Mouse (Mus musculus) stomach, embryonic 14.5 days (tissue): ENCODE measurements at regions not wholly inside any gene's neighbourhood (a gene's known extent, or its start where the extent isn't known, plus 50 kb on each side); places are given as distances from the start of the nearest gene placed in this dataset.

ENCODE experiments used
- ATAC-seq: fragments of 200-750 bp; cut with Nextera tagmentation; 2 replicates; pipeline ENCODE4 v1.8.0; 2017; ENCODE audit warnings: low read depth, moderate TSS enrichment; ENCODE audit not compliant: insufficient number of reproducible peaks, insufficient read depth, low FRiP score
- H3K27ac ChIP-seq: fragments of 300-500 bp; sonication (generic); 2 replicates; pipeline ENCODE4 v1.5.1; 2014; ENCODE audit warnings: mild to moderate bottlenecking, low read length, moderate library complexity, mixed read lengths
- H3K27me3 ChIP-seq: fragments of 300-500 bp; sonication (generic); 2 replicates; pipeline ENCODE4 v1.6.1; 2014; ENCODE audit warnings: low read length, control low read depth, mixed read lengths; ENCODE audit not compliant: control insufficient read depth, insufficient read depth
- H3K36me3 ChIP-seq: fragments of 300-500 bp; sonication (generic); 2 replicates; pipeline ENCODE4 v1.6.1; 2014; ENCODE audit warnings: mild to moderate bottlenecking, control low read depth, low read length, moderate library complexity, mixed read lengths; ENCODE audit not compliant: control insufficient read depth, insufficient read depth
- H3K4me1 ChIP-seq: fragments of 300-500 bp; sonication (generic); 2 replicates; pipeline ENCODE4 v1.6.1; 2014; ENCODE audit warnings: low read length, control low read depth, mixed read lengths; ENCODE audit not compliant: control insufficient read depth, insufficient read depth
- H3K4me2 ChIP-seq: fragments of 300-500 bp; sonication (generic); replicated peaks from 2 replicates; pipeline ENCODE4 v1.6.1; 2014; ENCODE audit warnings: low read depth, low read length, control low read depth
- H3K4me3 ChIP-seq: fragments of 300-500 bp; sonication (generic); 2 replicates; pipeline ENCODE4 v1.5.1; 2014; ENCODE audit warnings: low read depth, low read length, control low read depth
- H3K9ac ChIP-seq: fragments of 300-500 bp; sonication (generic); replicated peaks from 2 replicates; pipeline ENCODE4 v1.6.1; 2014; ENCODE audit warnings: low read depth, mild to moderate bottlenecking, control low read depth, low read length, moderate library complexity, mixed read lengths
- H3K9me3 ChIP-seq: fragments of 300-500 bp; sonication (generic); 2 replicates; pipeline ENCODE4 v1.6.1; 2016; ENCODE audit warnings: low read depth, low read length, control low read depth; ENCODE audit not compliant: control insufficient read depth
- WGBS: fragments of 180-500 bp; shearing (Covaris S2); extraction: QIAGEN DNeasy Blood & Tissue Kit; methylation state at CpG from one replicate; pipeline ENCODE4 v1.1.7; 2014; 5-methylcytosine and 5-hydroxymethylcytosine counted together

DNA sequence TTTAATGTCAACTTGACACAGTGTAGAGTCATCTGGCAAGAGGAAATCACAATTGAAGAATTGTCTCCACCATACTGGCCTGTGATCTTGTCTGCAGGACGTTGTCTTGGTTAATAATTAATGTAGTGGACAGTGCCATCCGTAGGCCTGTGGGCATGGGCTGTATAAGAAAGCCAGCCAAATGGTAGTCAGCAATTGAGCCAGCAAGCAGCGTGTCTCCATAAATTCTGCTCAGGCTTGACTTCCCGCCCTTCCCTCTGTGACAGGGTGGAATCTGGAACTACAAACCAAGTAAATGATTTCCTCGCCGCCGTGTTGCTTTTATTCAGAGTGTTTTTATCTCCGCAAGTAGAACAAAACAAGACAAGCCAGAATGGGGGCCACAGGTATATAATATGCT is 184.5 kb upstream of the Plekha5 start:
- Histone ChIP-seq H3K27me3 (no peaks in the 10 kb centered on the region), H3K4me1 (no peaks in the 10 kb centered on the region), H3K4me2 (no peak overlapping the region), H3K27ac (no peak overlapping the region), H3K9ac (no peak overlapping the region), H3K9me3 (no peaks in the 10 kb centered on the region), H3K4me3 (no peak overlapping the region), H3K36me3 (no peaks in the 10 kb centered on the region)
- ATAC-seq = no peak
- 74% methylated on average over 8 of the region's 8 CpGs for WGBS

DNA sequence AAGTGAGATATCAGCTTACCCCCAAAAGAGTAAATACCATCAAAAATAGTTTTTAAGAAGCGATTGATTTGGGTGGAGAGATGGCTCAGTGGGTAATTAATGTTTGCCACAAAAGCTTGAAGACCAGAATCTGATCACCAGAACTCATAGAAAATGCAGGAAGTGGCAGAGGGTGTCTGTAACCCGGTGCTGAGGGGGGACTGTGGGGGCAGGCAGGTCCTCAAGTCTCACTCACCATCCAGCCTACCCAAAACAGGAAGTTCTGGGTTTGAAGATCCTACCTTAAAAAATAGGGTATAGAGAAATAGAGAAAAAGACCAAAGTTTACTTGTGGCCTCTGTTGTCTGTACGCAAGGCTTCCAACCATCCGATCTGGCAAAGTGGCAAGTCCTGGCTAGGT is 190.3 kb upstream of the Plcz1 start:
- H3K36me3 ChIP-seq = no peaks in the 10 kb centered on the region
- WGBS = 88% methylated on average over 4 of the region's 4 CpGs
- no peaks in the 10 kb centered on the region for H3K9me3 ChIP-seq

DNA sequence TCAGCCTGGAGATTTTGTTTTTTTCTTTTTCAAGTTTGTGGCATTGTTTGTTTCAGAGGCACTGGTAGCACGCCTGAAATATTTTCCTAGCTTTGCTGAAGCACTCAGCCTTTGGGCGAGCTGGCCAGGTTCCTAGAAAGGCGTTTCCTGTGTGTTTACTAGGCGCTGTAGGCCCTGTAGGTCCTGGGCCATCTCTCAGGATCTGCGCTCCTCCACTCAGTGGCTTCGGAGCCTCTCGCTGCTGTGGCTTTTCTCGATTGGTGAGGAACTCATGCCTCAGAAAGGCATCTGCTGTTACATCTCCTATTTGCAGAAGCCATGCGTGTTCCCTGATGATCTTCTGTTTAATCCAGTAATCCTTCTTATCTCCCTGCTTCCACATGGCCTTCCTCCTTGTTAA is 188.0 kb upstream of the Plcz1 start:
- no peaks in the 10 kb centered on the region for H3K27me3 ChIP-seq
- ATAC-seq = no peak
- no peaks in the 10 kb centered on the region for H3K36me3 ChIP-seq
- no peak overlapping the region for H3K27ac ChIP-seq
- H3K4me3 ChIP-seq = no peak overlapping the region
- no peak overlapping the region for H3K9ac ChIP-seq
- no peaks in the 10 kb centered on the region for H3K4me1 ChIP-seq
- no peaks in the 10 kb centered on the region for H3K9me3 ChIP-seq
- WGBS = 51% methylated on average over 9 of the region's 9 CpGs
- no peak overlapping the region for H3K4me2 ChIP-seq

More for the DNA sequence above, 190.3 kb upstream of the Plcz1 start:
- H3K27me3 ChIP-seq = no peaks in the 10 kb centered on the region
- no peaks in the 10 kb centered on the region for H3K4me1 ChIP-seq
- H3K4me3 ChIP-seq = no peak overlapping the region
- no peak for ATAC-seq
- no peak overlapping the region for H3K9ac ChIP-seq
- H3K27ac ChIP-seq = no peak overlapping the region
- no peak overlapping the region for H3K4me2 ChIP-seq

DNA sequence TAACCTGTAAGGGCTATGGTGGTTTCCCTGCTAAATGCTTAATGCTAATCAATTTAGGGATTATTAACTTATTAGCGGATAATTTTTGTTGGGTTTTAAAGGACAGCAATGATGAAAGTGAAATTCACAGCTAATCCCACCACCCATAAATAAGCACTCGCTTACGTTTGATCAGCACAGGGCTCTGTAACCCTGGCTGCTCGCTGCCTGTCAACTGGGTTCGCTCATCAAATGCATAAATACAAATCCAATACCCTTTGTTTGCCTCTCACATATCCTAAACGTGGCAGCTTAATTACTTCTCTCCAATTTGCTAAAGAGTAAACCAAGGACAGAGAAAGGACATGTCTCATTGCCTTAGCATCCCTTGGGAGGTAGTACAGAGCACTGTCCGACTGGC is 187.5 kb upstream of the Plcz1 start:
- Histone ChIP-seq H3K4me3 (no peak overlapping the region), H3K4me1 (no peaks in the 10 kb centered on the region), H3K9ac (no peak overlapping the region), H3K27ac (no peak overlapping the region), H3K9me3 (no peaks in the 10 kb centered on the region), H3K36me3 (no peaks in the 10 kb centered on the region), H3K27me3 (no peaks in the 10 kb centered on the region), H3K4me2 (no peak overlapping the region)
- 71% methylated on average over 7 of the region's 7 CpGs for WGBS
- ATAC-seq = no peak

DNA sequence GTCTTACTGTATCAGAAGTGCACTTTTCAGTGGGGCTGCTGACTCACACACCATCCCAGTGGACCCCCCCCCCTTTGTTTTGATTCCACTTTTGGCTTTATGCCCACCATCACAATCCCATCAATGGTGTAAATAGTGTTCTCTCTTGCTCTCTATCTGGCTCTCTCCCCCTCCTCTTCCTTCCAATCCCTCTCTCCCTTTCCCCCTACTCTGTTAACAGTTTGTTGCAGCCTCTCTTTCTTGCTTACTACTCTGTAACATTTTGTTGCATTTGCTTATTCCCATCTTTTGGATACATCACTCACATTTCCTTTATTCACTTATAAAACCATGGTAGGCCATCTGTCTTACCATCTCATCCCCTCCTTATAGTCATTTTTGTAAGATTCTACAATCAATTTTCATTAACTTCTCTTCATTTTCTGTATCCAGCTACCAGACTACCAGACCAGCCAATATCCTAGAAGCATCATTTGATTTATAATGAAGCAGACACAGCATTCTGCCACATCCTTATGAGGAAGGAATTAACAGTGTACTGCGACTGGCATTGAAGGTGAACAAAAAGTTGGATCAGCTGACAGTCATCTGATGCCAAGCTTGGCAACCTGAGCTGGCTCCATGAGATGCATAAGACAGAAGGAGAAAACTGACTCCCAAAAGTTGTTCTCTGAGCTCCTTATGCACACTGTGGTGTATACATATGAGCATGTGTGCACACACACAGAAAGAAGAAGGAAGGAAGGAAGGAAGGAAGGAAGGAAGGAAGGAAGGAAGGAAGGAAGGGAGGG is 181.5 kb upstream of the Plcz1 start:
- H3K4me2 ChIP-seq = no peak overlapping the region
- H3K9me3 ChIP-seq = no peaks in the 10 kb centered on the region
- ATAC-seq = no peak
- H3K27ac ChIP-seq = no peak overlapping the region
- no peaks in the 10 kb centered on the region for H3K36me3 ChIP-seq
- 69% methylated on average over 1 of the region's 1 CpGs for WGBS
- H3K4me1 ChIP-seq = no peaks in the 10 kb centered on the region
- no peak overlapping the region for H3K9ac ChIP-seq
- no peaks in the 10 kb centered on the region for H3K27me3 ChIP-seq
- no peak overlapping the region for H3K4me3 ChIP-seq

DNA sequence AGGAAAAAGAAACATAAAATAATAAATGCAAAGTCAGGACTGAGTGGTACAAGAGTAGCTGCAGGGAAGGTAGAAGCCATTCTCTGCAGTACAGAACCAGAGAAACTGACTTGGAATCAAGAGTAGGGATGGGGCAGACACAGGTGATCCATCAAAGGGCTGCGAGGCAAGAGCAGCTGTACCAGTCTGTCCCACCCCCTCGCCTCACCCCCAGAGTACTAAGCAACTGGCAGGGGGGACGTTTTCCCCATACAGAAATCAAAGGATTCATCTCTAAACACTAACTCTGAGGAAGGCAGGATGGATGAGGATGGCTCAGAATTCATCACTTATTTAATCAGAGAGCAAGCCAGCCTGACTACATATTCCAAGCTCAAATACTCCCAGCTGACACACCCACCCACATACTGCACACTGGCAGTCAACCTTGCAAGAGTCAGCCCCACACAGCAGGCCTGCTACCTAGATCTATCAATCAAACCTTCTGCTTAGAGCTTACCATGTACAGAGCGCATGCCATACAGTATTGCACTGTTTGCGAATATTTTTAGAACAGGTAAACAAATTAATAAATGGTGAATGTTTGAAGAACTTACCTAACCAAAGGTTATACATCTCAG is 180.5 kb upstream of the Plcz1 start:
- no peaks in the 10 kb centered on the region for H3K9me3 ChIP-seq
- H3K36me3 ChIP-seq = no peaks in the 10 kb centered on the region
- ATAC-seq = 0 out of 2 replicates have a peak, but pooled peaks have one; percentile 23
- WGBS = 44% methylated on average over 5 of the region's 5 CpGs
- H3K4me2 ChIP-seq = no peak overlapping the region
- no peaks in the 10 kb centered on the region for H3K4me1 ChIP-seq
- no peak overlapping the region for H3K4me3 ChIP-seq
- no peaks in the 10 kb centered on the region for H3K27me3 ChIP-seq
- H3K9ac ChIP-seq = no peak overlapping the region
- H3K27ac ChIP-seq = no peak overlapping the region

DNA sequence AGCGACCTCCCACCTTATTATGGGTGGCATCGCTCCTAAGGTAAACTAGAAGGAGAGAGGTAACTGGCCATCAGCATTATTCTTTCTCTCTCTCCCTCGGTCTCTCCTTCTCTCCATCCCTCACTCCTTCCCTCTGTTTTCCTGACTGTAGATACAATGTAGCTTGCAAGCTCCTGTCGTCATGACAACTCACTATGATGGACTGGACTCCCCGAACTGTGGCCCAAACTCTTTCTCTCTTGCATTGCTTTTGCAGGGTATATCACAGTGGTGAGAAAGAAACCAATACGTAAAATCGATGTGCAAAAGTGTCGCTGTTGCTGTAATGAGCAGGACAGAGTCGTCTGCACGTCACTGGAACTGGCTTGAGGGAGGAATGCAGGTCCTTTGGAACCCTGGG is 177.5 kb upstream of the Plcz1 start:
- Histone ChIP-seq H3K36me3 (no peaks in the 10 kb centered on the region), H3K4me1 (no peaks in the 10 kb centered on the region), H3K4me3 (no peak overlapping the region), H3K27ac (no peak overlapping the region), H3K9ac (no peak overlapping the region), H3K9me3 (no peaks in the 10 kb centered on the region), H3K27me3 (no peaks in the 10 kb centered on the region), H3K4me2 (no peak overlapping the region)
- 85% methylated on average over 10 of the region's 10 CpGs for WGBS
- ATAC-seq = no peak

DNA sequence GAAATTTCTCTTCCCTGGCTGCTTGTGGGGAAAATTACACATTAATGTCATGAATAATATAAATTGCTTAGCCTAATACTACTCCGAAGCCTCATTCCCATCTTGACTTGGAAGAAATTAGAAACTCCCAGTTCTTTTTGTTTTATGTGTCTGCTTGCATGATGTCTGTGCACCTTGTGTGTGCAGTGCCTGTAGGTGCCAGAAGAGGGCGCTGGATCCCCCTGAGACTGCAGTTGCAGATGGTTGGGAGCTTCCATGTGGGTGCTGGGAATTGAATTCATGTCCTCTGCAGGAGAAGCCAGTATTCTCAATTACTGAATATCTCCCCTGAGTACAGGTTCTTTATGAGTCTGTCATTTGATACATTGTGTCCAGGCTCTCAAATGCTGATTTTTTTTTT is 171.1 kb upstream of the Plcz1 start:
- Histone ChIP-seq H3K36me3 (no peaks in the 10 kb centered on the region), H3K4me2 (no peak overlapping the region), H3K9me3 (no peaks in the 10 kb centered on the region), H3K4me1 (no peaks in the 10 kb centered on the region), H3K4me3 (no peak overlapping the region), H3K27me3 (no peaks in the 10 kb centered on the region), H3K27ac (no peak overlapping the region), H3K9ac (no peak overlapping the region)
- WGBS = 67% methylated on average over 2 of the region's 2 CpGs
- ATAC-seq = no peak

DNA sequence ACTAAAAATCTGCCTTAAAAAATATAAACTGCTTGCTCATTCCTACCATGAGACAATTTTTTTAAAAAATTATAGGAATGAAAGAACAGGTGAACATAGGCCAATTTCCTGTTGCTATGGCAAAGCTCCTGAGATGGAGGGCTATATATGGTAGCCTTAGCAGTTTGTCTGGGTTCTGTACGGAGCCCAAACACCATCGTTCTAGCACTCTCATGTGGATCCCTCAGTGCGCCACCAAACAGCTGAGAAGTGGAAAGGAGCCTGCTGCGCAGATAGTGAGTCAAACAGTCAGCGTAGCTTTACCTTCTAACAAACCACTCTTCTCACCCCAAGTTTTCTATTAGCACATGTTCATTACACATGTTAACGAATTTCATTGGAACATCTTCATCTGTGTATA is 168.9 kb upstream of the Plcz1 start:
- Histone ChIP-seq H3K9ac (no peak overlapping the region), H3K27ac (no peak overlapping the region), H3K27me3 (no peaks in the 10 kb centered on the region), H3K36me3 (no peaks in the 10 kb centered on the region), H3K4me3 (no peak overlapping the region), H3K4me2 (no peak overlapping the region), H3K9me3 (no peaks in the 10 kb centered on the region), H3K4me1 (no peaks in the 10 kb centered on the region)
- ATAC-seq = no peak
- 90% methylated on average over 6 of the region's 6 CpGs for WGBS
